Mouse (Mus musculus) ovary, adult 18-20 months (tissue): ENCODE results near the gene Gm3667.
"Not testable (repeated sequence)": the region's sequence is repeated elsewhere in the genome, so short reads cannot be mapped to it uniquely, and the experiment has no call there.

ENCODE experiments used
- DNase-seq: peaks from one replicate; pipeline ENCODE4 v3.0.0; 2022; ENCODE audit warnings: low spot score, mixed read lengths

The Gm3667 gene

DNA sequence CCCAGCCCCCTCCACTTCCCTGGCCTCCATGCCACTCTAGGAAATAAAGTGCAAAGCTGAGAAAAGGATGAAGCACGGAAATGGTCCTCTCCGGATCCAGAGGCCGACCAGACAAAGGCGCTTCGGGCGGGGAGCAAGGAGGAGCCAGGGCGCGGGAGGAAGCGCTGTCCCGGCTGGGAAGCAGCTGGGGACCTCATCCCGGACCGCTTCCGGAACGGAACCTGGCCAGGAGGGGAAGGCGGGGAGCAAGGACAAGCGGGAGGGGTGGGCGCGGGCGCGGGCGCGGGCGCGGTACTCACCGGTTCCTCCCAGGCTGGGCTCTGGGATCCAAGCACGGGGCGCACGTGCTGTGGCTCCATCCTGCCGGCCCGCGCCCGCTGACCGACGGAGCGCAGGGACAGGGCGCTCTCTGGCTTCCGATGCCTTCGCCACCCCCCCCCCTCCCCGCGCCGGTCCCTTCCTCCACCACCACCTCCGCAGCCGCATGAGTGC is at the start of gene Gm3667:
Gene Gm3667 (minus strand): TSS at position 442 of the 492 bp plus-strand sequence.
- DNase-seq, result not testable (repeated sequence)

GRCm38 (mm10) chr14:6899881-6900280 is 10.1 kb upstream of the Gm3667 start:
- peak; percentile 2 for DNase-seq

- DNase-seq, result not testable (repeated sequence)
Observed at GRCm38 (mm10) chr14:6888811-6889210, 951 bp downstream of the Gm3667 start.

GRCm38 (mm10) chr14:6840211-6840610 is 49.6 kb downstream of the Gm3667 start, which contains the start of gene Gm3642:
TSS of gene Gm3642 (minus strand) at chr14:6840311.
- DNase-seq, result not testable (repeated sequence)

DNA sequence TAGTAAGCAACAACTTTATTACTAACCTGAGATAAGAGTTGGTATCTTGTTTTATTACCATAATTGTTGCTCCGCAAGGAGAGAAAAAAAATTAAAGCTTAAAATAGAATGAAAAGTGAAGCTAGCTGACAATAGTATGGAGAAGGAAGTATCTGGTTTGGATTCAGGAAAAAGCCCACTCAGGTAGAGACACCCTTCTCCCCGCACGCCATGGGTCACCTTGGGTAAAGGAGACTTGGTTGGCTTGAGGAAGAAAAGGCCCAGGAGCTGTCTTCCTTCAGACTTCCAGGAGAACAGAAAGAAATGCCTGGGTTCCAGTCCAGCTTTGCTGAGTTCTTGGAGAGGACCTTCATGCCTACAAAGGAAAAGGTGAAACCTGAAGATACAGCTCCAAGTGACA is 66.5 kb downstream of the Gm3667 start:
- not testable (repeated sequence) for DNase-seq
